Mouse (Mus musculus) spleen, postnatal 36 days (tissue): ENCODE data around the gene Gm20388.

Experiments
- DNase-seq, 2 experiments: peaks; one replicate each; pipeline ENCODE4 v3.0.0; 2022; ENCODE audit warnings: low spot score in 2 of 2, mixed read lengths in 1 of 2

Gm20388 gene

GRCm38 (mm10) chr8:121847987-121848386 is 1937.3 kb downstream of the Gm20388 start:
- DNase-seq: no peak

- DNase-seq: peak; percentile 19 to 48
These were observed 1937.9 kb downstream of the Gm20388 start for GRCm38 (mm10) chr8:121848495-121848894.

DNA sequence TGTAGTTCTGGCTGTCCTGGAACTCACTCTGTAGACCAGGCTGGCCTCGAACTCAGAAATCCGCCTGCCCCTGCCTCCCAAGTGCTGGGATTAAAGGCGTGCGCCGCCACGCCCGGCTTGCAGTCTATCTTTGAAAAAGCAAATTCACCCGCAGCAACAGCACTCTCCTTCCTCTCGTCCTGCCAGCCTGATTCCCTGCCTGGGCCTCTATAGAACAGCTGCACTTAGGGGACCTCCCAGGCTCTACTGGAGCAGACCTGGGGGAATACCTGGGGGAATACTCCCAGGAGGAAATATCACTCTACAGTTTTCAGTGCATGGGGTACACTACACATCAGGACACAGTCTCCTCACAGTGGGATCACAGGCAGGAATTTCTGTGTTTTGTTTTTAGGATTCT is 1938.7 kb downstream of the Gm20388 start:
- DNase-seq: no peak

GRCm38 (mm10) chr8:121850018-121850417 is 1939.4 kb downstream of the Gm20388 start:
- DNase-seq: peak; percentile 65 to 69

- DNase-seq: no peak
These were observed 1939.8 kb downstream of the Gm20388 start for GRCm38 (mm10) chr8:121850436-121850820.

- peak; percentile 88 to 91 for DNase-seq
These were observed 1940.3 kb downstream of the Gm20388 start for GRCm38 (mm10) chr8:121850821-121851470.

DNA sequence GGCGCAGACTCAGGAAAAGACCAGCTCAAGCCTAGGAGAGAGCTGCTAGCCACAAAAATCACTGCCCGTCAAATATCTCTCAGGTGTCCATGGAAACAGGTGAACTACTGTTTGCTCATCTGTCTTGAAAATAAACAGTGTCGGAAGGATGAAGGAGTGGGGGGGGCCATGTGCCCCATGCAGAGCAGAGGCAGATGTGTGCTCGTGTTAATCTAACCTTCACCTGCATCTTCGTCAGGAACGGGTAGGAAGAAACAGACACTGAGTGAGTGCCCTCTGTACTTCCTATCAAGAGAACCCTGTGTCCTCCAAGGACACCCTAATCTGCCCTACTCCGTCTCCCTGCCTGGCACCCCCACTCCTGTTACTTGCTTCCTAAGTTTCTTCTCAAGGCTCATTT is 1941.1 kb downstream of the Gm20388 start:
- DNase-seq: no peak

DNA sequence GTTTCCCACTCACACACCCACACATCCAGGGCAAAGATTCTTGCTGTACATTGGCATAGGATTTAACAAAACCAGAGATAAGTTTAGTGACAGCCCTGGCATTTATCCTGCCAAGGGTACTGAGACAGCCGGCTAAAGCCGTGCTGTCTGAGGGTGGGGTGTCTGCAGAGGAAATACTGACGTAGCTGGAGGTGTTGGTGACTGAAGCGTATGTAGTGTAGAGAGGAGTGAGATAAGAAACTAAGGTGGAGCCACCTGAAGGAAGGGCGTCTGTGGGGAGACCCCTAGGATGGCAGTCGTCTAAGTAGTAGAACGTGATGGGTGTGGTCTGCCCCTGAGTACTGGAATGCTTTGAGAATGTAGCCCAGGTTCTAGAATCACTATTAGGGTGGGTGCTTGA is 1941.8 kb downstream of the Gm20388 start:
- no peak for DNase-seq

DNA sequence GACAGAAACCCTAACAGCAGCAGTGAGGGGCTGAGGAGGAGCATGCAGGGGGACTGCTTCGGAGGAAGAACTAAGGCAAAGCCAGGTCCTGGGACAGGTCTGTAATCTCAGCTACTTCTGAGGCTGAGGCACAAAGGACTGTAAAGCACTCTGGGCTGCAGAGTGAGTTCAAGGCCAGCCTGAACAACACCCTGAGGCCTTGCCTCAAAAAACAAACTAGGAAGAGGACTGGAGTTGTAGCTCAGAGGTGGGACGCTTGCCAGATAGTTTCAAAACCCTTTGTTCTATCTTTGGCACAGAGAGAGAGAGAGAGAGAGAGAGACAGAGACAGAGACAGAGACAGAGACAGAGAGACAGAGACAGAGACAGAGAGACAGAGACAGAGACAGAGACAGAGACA is 1942.9 kb downstream of the Gm20388 start:
- DNase-seq: no peak

DNA sequence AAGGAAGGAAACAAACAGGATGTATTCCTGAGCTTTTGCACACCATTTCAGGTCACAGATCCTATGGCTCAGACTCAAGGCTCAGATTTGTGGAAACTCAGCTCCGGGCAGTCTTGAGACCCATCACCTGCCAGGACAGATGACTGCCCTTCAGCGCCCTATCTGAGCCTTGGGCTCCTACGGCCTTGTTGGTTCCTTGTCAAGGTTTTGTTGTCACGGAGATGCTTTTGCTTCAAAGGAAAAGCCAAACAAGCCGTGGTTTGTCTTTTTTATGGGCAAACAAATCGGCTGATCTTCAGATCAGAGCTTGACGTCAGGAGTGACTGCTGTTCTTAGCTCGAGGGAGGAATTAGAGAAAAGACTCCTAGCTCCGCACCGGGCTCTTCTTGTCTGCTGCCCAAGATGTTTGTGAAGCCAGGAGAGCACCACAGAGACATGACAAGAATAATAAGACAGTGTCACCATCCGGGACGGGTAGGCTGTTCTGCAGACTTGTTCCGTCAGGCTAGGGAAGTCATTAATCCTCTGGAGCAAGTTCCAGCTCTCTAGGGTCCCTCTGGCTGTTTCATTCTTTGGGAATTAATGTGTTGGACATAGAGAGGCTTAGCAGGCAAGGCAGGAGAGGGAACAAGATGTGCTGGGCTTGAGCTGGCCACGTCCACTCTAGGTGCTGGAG is 1945.6 kb downstream of the Gm20388 start:
- no peak for DNase-seq

DNA sequence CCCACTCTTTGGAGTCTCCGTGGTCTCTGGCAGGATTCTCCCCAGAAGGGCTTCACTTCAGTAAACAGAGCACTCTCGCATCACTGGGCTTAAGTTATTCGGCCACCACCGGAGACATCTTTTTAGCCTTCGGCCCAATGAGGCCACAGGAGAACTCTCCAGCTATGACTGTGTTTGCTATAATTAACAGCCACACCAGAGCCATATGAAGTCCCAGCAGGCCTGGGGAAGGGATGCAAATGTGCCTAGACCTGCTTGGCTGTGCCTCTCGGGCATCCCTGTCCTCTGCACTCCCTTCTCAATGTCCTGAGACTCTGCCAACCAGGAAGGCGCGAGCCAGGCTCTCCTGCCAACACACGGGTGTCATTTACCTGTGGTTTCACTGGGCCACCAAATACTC is 1946.7 kb downstream of the Gm20388 start:
- DNase-seq: no peak

- no peak for DNase-seq
These were observed 1947.1 kb downstream of the Gm20388 start for GRCm38 (mm10) chr8:121857747-121858146.

- DNase-seq: no peak
These were observed 1950.6 kb downstream of the Gm20388 start for GRCm38 (mm10) chr8:121861276-121861675.

- no peak for DNase-seq
These were observed 1951.3 kb downstream of the Gm20388 start for GRCm38 (mm10) chr8:121861806-121862548.

DNA sequence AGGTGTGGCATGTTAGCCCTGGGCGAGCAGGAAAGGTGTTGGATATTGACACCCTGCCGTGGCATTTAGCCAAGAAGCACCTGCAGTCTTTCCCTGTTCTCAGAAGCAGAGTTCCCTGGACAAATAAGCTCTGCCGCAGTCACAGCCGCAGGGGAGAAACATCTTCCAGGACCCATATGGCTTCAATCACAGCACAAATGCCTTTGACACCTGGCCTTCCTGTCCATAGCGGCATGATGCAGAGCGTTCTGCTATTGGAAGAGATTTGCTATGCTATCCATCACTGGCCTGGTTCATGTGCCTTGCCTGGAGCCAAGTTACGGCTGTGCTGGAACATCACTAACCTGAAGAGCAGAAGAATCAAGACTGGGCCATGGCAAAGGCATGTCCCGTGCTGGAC is 1954.7 kb downstream of the Gm20388 start:
- no peak for DNase-seq

- DNase-seq: no peak
These were observed 1957.6 kb downstream of the Gm20388 start for GRCm38 (mm10) chr8:121868196-121868595.

DNA sequence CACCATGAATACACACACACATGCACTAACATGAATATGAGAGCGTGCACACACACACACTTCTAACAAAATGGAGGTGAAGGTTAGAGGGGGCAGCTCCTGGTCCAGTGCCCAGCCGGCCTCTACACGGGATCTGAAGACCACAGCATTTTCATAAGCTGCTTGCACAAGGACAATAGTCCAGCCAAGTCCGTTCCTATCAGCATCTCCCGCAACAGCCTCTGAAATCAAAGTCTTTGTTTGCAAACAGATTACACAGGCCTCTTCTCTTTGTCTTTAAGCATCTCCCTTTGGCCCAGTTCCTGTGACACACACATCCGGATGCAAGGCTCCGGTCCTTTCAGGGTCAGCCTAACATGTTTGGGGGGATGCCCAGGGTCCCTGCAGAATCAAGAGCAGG is 1958.3 kb downstream of the Gm20388 start:
- DNase-seq: no peak

DNA sequence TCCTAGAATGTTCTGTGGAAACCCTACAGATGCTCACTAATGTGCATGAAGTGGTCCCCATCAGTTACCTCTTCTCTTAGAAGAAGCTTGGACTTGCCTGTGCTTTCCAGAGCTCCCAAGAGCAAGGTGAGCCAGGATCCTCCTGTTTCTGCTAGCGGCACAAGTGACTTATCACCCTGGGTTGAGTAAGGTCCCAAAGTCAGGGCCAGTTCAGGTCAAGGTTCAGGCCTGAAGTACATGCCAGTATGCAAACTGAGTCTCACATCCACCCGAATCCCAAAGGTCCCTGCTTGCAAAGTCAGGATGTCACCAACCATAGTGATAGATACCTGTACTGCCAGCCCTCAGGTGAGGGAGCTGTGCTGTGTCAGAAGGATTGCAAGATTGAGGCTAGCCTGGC is 1959.5 kb downstream of the Gm20388 start:
- no peak for DNase-seq

- no peak for DNase-seq
These were observed 1961.3 kb downstream of the Gm20388 start for GRCm38 (mm10) chr8:121871833-121872440.

DNA sequence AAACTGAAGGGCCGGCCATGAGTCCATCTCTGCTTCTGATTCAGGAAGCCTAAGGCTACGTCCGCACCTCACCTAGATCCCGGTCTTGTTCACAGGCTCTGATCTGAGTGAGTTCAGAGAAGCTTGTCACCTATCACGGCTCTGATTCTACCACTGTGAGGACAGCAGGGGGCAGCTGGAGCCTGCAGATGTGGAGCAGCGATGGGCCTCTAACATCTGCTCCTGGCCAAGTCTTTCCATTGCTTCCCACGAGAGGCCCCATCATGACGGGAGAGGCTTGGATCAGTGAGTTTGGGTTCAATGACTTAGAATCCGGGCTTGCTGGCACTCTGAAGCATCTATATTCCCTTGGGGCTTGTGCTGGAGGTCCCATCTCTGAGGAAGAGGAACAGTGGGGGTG is 1963.4 kb downstream of the Gm20388 start:
- peak in 1 of 2 experiments; percentile 27 for DNase-seq

- DNase-seq: no peak
These were observed 1964.4 kb downstream of the Gm20388 start for GRCm38 (mm10) chr8:121875045-121875444.

DNA sequence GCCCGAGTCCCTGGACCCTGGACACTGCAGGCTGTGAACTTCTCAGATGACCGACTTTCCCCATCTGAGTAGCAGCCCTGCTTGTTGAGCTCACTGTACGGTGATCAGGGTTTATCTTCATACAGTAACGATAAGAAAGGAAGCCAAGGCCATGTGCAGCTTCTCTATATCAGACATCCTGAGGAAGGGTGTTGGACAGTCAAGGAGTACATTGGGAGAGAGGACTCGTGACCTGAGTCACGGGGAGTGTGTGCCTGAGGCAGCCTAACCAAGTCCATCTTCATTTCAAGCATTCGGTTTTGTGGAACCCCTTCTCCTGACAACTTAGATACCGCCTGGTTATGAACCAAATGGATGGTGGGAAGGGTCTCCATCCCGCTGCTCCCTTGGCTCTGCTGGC is 1964.9 kb downstream of the Gm20388 start:
- DNase-seq: no peak
